Mouse (Mus musculus) brain, embryonic 18.5 days (tissue): ENCODE results near the gene Tinf2.

ENCODE experiments used
- DNase-seq: peaks from one replicate; pipeline ENCODE4 v3.0.0-alpha.2; 2012; ENCODE audit warnings: low read depth, low spot score

The Tinf2 gene

GRCm38 (mm10) chr14:55637795-55638194 is 43.8 kb downstream of the Tinf2 start, which contains the start of gene Gm49378:
Gene Gm49378 (minus strand): TSS chr14:55637895.
- DNase-seq: no peak

- DNase-seq: peak; percentile 76
Measured at GRCm38 (mm10) chr14:55635523-55636007, 46.1 kb downstream of the Tinf2 start, which contains the start of gene Ipo4. Gene Ipo4 (minus strand): TSS chr14:55635957.

DNA sequence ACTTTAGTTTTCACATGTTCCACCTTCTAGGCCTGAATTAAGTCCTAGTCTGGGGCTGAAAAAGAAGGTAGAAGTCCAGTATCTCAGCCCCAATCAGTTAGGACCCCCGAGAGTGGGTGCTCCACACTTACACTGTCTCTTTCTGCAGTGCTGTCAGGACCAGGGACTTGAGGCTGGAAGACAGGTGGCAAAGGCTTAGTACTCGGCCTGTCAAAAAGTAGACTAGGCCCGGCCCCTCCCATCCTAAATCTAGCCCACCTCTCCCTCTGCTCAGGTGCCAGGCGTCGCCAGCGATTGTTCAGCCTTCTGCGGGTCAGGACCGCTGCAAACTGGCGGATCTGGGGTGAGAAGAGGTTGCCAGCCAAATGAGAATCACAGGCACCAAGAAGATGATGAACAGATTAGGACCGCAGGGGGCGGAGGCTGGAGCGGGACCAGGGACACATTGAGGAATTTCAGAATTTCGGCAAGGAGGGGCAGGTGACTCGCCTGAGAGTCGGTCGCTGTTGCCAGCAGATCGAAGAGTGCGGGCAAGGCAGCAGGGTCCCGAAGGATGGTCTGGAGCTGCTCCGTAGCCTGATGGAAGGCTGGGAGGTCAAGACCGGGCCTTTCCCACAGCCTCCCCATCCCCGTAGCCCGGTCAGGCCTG is 46.6 kb downstream of the Tinf2 start:
- DNase-seq: no peak

- DNase-seq: no peak
Measured at GRCm38 (mm10) chr14:55629312-55629711, 52.3 kb downstream of the Tinf2 start.

- no peak for DNase-seq
Measured at GRCm38 (mm10) chr14:55628077-55628827, 53.4 kb downstream of the Tinf2 start.
